Mouse (Mus musculus): ENCODE data around the gene Nudt2. TPM values are rescaled to one million over a fixed set of nuclear protein-coding genes. Genes with fewer than 3 reads are reported as not detected.
"Not testable (repeated sequence)": the region's sequence is repeated elsewhere in the genome, so short reads cannot be mapped to it uniquely, and the experiment has no call there.

Gene Nudt2
- polyA plus RNA-seq (2014; fragmentation: Nextera tagmentation; extraction: Ambion mirVana): 64.7 and 68.0 TPM in 2 replicates

- Histone ChIP-seq H3K36me3 (ENCODE audit: control insufficient read depth, insufficient read depth, low read length) (no peaks in the 10 kb centered on the region; the same call in 1 of the 2 replicates), H3K9me3 (ENCODE audit: control insufficient read depth, low read length) (no peaks in the 10 kb centered on the region), H3K4me3 (ENCODE audit: low read depth, low read length) (peak within 1 kb of the TSS; percentile 74), H3K9ac (ENCODE audit: low read length) (peak within 1 kb of the TSS; percentile 77), H3K27me3 (ENCODE audit: control insufficient read depth, insufficient read depth, low read length) (no peaks in the 10 kb centered on the region), H3K27ac (ENCODE audit: low read depth, low read length) (peak within 1 kb of the TSS; percentile 70; the same call in 1 of the 2 replicates), H3K4me2 (ENCODE audit: low read depth, low read length, severe bottlenecking) (peak within 1 kb of the TSS; percentile 80), H3K4me1 (replicated peaks; ENCODE audit: control insufficient read depth, insufficient read depth, low read length) (no peaks in the 10 kb centered on the region; the same call in 1 of the 2 replicates)
- ATAC-seq (replicated peaks; ENCODE audit: low FRiP score) (peak; percentile 97), DNase-seq (ENCODE audit: low spot score) (peak; percentile 98)
- WGBS: under 1% methylated on average over 70 of the region's 70 CpGs
These were observed at the start of gene Nudt2, which contains the start of gene Kif24 for GRCm38 (mm10) chr4:41464345-41465286. TSS of gene Nudt2 (plus strand) at chr4:41465151. TSS of gene Kif24 (minus strand) at chr4:41464887.

- no peaks in the 10 kb centered on the region for H3K4me1 ChIP-seq (replicated peaks; ENCODE audit: control insufficient read depth, insufficient read depth, low read length)
- H3K9me3 ChIP-seq (ENCODE audit: control insufficient read depth, low read length): no peaks in the 10 kb centered on the region
- H3K4me2 ChIP-seq (ENCODE audit: low read depth, low read length, severe bottlenecking): no peak overlapping the region
- no peaks in the 10 kb centered on the region for H3K27me3 ChIP-seq (ENCODE audit: control insufficient read depth, insufficient read depth, low read length)
- H3K9ac ChIP-seq (ENCODE audit: low read length): no peak overlapping the region
- DNase-seq (ENCODE audit: low spot score) (no peak), ATAC-seq (replicated peaks; ENCODE audit: low FRiP score) (no peak)
- H3K36me3 ChIP-seq (ENCODE audit: control insufficient read depth, insufficient read depth, low read length): no peaks in the 10 kb centered on the region
- no peak overlapping the region for H3K27ac ChIP-seq (ENCODE audit: low read depth, low read length)
- no peak overlapping the region for H3K4me3 ChIP-seq (ENCODE audit: low read depth, low read length)
These were observed 48.0 kb upstream of the Nudt2 start for GRCm38 (mm10) chr4:41416966-41417365.

- Histone ChIP-seq H3K9me3 (ENCODE audit: control insufficient read depth, low read length) (no peaks in the 10 kb centered on the region), H3K27ac (ENCODE audit: low read depth, low read length) (no peak overlapping the region), H3K36me3 (ENCODE audit: control insufficient read depth, insufficient read depth, low read length) (no peaks in the 10 kb centered on the region), H3K4me3 (ENCODE audit: low read depth, low read length) (no peak overlapping the region), H3K9ac (ENCODE audit: low read length) (no peak overlapping the region), H3K4me1 (replicated peaks; ENCODE audit: control insufficient read depth, insufficient read depth, low read length) (no peaks in the 10 kb centered on the region), H3K4me2 (ENCODE audit: low read depth, low read length, severe bottlenecking) (no peak overlapping the region), H3K27me3 (ENCODE audit: control insufficient read depth, insufficient read depth, low read length) (no peaks in the 10 kb centered on the region)
- no peak for ATAC-seq (replicated peaks; ENCODE audit: low FRiP score)
- 80% methylated on average over 5 of the region's 5 CpGs for WGBS
- no peak for DNase-seq (ENCODE audit: low spot score)
These were observed 26.0 kb upstream of the Nudt2 start for GRCm38 (mm10) chr4:41438931-41439330.

- no peak overlapping the region for H3K27ac ChIP-seq (ENCODE audit: low read depth, low read length)
- H3K27me3 ChIP-seq (ENCODE audit: control insufficient read depth, insufficient read depth, low read length): no peaks in the 10 kb centered on the region
- no peaks in the 10 kb centered on the region for H3K36me3 ChIP-seq (ENCODE audit: control insufficient read depth, insufficient read depth, low read length)
- WGBS: 86% methylated on average over 4 of the region's 4 CpGs
- DNase-seq (ENCODE audit: low spot score) (no peak), ATAC-seq (replicated peaks; ENCODE audit: low FRiP score) (no peak)
- no peaks in the 10 kb centered on the region for H3K4me1 ChIP-seq (replicated peaks; ENCODE audit: control insufficient read depth, insufficient read depth, low read length)
- no peak overlapping the region for H3K4me2 ChIP-seq (ENCODE audit: low read depth, low read length, severe bottlenecking)
- no peaks in the 10 kb centered on the region for H3K9me3 ChIP-seq (ENCODE audit: control insufficient read depth, low read length)
- H3K4me3 ChIP-seq (ENCODE audit: low read depth, low read length): no peak overlapping the region
- H3K9ac ChIP-seq (ENCODE audit: low read length): no peak overlapping the region
These were observed 22.1 kb upstream of the Nudt2 start for GRCm38 (mm10) chr4:41442790-41443302.

- ATAC-seq (replicated peaks; ENCODE audit: low FRiP score) (no peak), DNase-seq (ENCODE audit: low spot score) (no peak)
- no peak overlapping the region for H3K4me2 ChIP-seq (ENCODE audit: low read depth, low read length, severe bottlenecking)
- no peak overlapping the region for H3K27ac ChIP-seq (ENCODE audit: low read depth, low read length)
- H3K4me1 ChIP-seq (replicated peaks; ENCODE audit: control insufficient read depth, insufficient read depth, low read length): no peaks in the 10 kb centered on the region
- no peak overlapping the region for H3K4me3 ChIP-seq (ENCODE audit: low read depth, low read length)
- no peak overlapping the region for H3K9ac ChIP-seq (ENCODE audit: low read length)
- H3K36me3 ChIP-seq (ENCODE audit: control insufficient read depth, insufficient read depth, low read length): no peaks in the 10 kb centered on the region
- WGBS: 92% methylated on average over 3 of the region's 3 CpGs
- H3K27me3 ChIP-seq (ENCODE audit: control insufficient read depth, insufficient read depth, low read length): no peaks in the 10 kb centered on the region
- H3K9me3 ChIP-seq (ENCODE audit: control insufficient read depth, low read length): no peaks in the 10 kb centered on the region
These were observed 17.4 kb upstream of the Nudt2 start for GRCm38 (mm10) chr4:41447595-41447994.

GRCm38 (mm10) chr4:41460690-41461089 lies 4.3 kb upstream of the Nudt2 start:
- Histone ChIP-seq H3K4me1 (replicated peaks; ENCODE audit: control insufficient read depth, insufficient read depth, low read length) (no peaks in the 10 kb centered on the region), H3K36me3 (ENCODE audit: control insufficient read depth, insufficient read depth, low read length) (no peaks in the 10 kb centered on the region; the same call in 1 of the 2 replicates), H3K27me3 (ENCODE audit: control insufficient read depth, insufficient read depth, low read length) (no peaks in the 10 kb centered on the region), H3K4me2 (ENCODE audit: low read depth, low read length, severe bottlenecking) (no peak overlapping the region), H3K9me3 (ENCODE audit: control insufficient read depth, low read length) (no peaks in the 10 kb centered on the region), H3K27ac (ENCODE audit: low read depth, low read length) (no peak overlapping the region), H3K9ac (ENCODE audit: low read length) (no peak overlapping the region), H3K4me3 (ENCODE audit: low read depth, low read length) (no peak overlapping the region)
- 98% methylated on average over 1 of the region's 1 CpGs for WGBS
- DNase-seq (ENCODE audit: low spot score) (no peak), ATAC-seq (replicated peaks; ENCODE audit: low FRiP score) (no peak)

- not testable (repeated sequence) for H3K27ac ChIP-seq (ENCODE audit: low read depth, low read length); H3K36me3 ChIP-seq (ENCODE audit: control insufficient read depth, insufficient read depth, low read length); H3K9me3 ChIP-seq (ENCODE audit: control insufficient read depth, low read length); ATAC-seq (replicated peaks; ENCODE audit: low FRiP score); DNase-seq (ENCODE audit: low spot score); H3K4me1 ChIP-seq (replicated peaks; ENCODE audit: control insufficient read depth, insufficient read depth, low read length); H3K27me3 ChIP-seq (ENCODE audit: control insufficient read depth, insufficient read depth, low read length)
- 83% methylated on average over 3 of the region's 3 CpGs for WGBS
- Histone ChIP-seq H3K4me2 (ENCODE audit: low read depth, low read length, severe bottlenecking) (peak overlapping the region; percentile 80), H3K4me3 (ENCODE audit: low read depth, low read length) (peak overlapping the region; percentile 74), H3K9ac (ENCODE audit: low read length) (peak overlapping the region; percentile 77; the same call in 1 of the 2 replicates)
These were observed 1.8 kb upstream of the Nudt2 start for GRCm38 (mm10) chr4:41463051-41463738.

- DNase-seq (ENCODE audit: low spot score): no peak
- peak overlapping the region; percentile 69 for H3K9ac ChIP-seq (ENCODE audit: low read length)
- H3K27me3 ChIP-seq (ENCODE audit: control insufficient read depth, insufficient read depth, low read length): no peaks in the 10 kb centered on the region
- no peak overlapping the region; the same call in 1 of the 2 replicates for H3K27ac ChIP-seq (ENCODE audit: low read depth, low read length)
- no peaks in the 10 kb centered on the region; the same call in 1 of the 2 replicates for H3K36me3 ChIP-seq (ENCODE audit: control insufficient read depth, insufficient read depth, low read length)
- H3K4me1 ChIP-seq (replicated peaks; ENCODE audit: control insufficient read depth, insufficient read depth, low read length): peaks cover 3% of the 10 kb centered on the region; the same call in 1 of the 2 replicates
- WGBS: 3% methylated on average over 17 of the region's 17 CpGs
- peak overlapping the region; percentile 74 for H3K4me3 ChIP-seq (ENCODE audit: low read depth, low read length)
- no peak; the same call in 1 of the 2 replicates for ATAC-seq (replicated peaks; ENCODE audit: low FRiP score)
- peak overlapping the region; percentile 80 for H3K4me2 ChIP-seq (ENCODE audit: low read depth, low read length, severe bottlenecking)
- H3K9me3 ChIP-seq (ENCODE audit: control insufficient read depth, low read length): no peaks in the 10 kb centered on the region
These were observed 325 bp downstream of the Nudt2 start for GRCm38 (mm10) chr4:41465287-41465665.
